Mouse (Mus musculus) limb, embryonic 14.5 days (tissue): ENCODE data around the gene Traf3ip3. TPM values are rescaled to one million over a fixed set of nuclear protein-coding genes. Genes with fewer than 3 reads are reported as not detected.

Source experiments
- ATAC-seq: fragments of 200-750 bp; cut with Nextera tagmentation; 2 replicates; pipeline ENCODE4 v1.8.0; 2017; ENCODE audit warnings: low read depth, moderate number of reproducible peaks, moderate TSS enrichment; ENCODE audit not compliant: low FRiP score
- DNase-seq: peaks from one replicate; pipeline ENCODE4 v3.0.0-alpha.2; 2015; ENCODE audit warnings: low spot score
- H3K27ac ChIP-seq: fragments of 300-500 bp; sonication (generic); replicated peaks from 2 replicates; pipeline ENCODE4 v1.5.1; 2014; ENCODE audit warnings: low read depth, mild to moderate bottlenecking, low read length, moderate library complexity, mixed read lengths
- H3K27me3 ChIP-seq: fragments of 300-500 bp; sonication (generic); 2 replicates; pipeline ENCODE4 v1.6.1; 2014; ENCODE audit warnings: low read length, mixed read lengths; ENCODE audit not compliant: control insufficient read depth, insufficient read depth
- H3K36me3 ChIP-seq: fragments of 300-500 bp; sonication (generic); 2 replicates; pipeline ENCODE4 v1.6.1; 2014; ENCODE audit warnings: mild to moderate bottlenecking, low read length, moderate library complexity, mixed read lengths; ENCODE audit not compliant: control insufficient read depth, insufficient read depth
- H3K4me1 ChIP-seq: fragments of 300-500 bp; sonication (generic); 2 replicates; pipeline ENCODE4 v1.6.1; 2014; ENCODE audit warnings: antibody characterized with exemption, low read length, mixed read lengths; ENCODE audit not compliant: control insufficient read depth, insufficient read depth
- H3K4me2 ChIP-seq: fragments of 300-500 bp; sonication (generic); replicated peaks from 2 replicates; pipeline ENCODE4 v1.6.1; 2014; ENCODE audit warnings: low read depth, mild to moderate bottlenecking, low read length, moderate library complexity; ENCODE audit not compliant: severe bottlenecking
- H3K4me3 ChIP-seq: fragments of 300-500 bp; sonication (generic); replicated peaks from 2 replicates; pipeline ENCODE4 v1.5.1; 2014; ENCODE audit warnings: low read length
- H3K9ac ChIP-seq: fragments of 300-500 bp; sonication (generic); 2 replicates; pipeline ENCODE4 v1.6.1; 2014; ENCODE audit warnings: mild to moderate bottlenecking, low read depth, low read length, moderate library complexity; ENCODE audit not compliant: severe bottlenecking
- H3K9me3 ChIP-seq: fragments of 300-500 bp; sonication (generic); 2 replicates; pipeline ENCODE4 v1.6.1; 2016; ENCODE audit warnings: low read length; ENCODE audit not compliant: control insufficient read depth
- POLR2A ChIP-seq: fragments of 200-500 bp; IDR thresholded peaks from 2 replicates; pipeline ENCODE4 v1.8.0; 2012; ENCODE audit warnings: inconsistent platforms, mild to moderate bottlenecking, moderate library complexity, borderline replicate concordance; ENCODE audit not compliant: insufficient read depth, insufficient read length; ENCODE audit errors: extremely low read depth
- WGBS: fragments of 180-500 bp; shearing (Covaris S2); extraction: QIAGEN DNeasy Blood & Tissue Kit; methylation state at CpG from one replicate; pipeline ENCODE4 v1.1.7; 2014; 5-methylcytosine and 5-hydroxymethylcytosine counted together
- polyA plus RNA-seq, 2 experiments: library from polyadenylated mRNA; depleted of rRNA in 1 of 2; stranded (reverse) in 1 of 2; unstranded in 1 of 2; fragments of >200 nt; fragmentation: Nextera tagmentation in 1 of 2; extraction: Ambion mirVana in 1 of 2; gene quantifications; 2 replicates each; pipeline versions ENCODE4 v1.2.1 to v1.2.3; 2012 to 2014

The Traf3ip3 gene
- polyA plus RNA-seq, 2 experiments = 18.8 to 22.6 TPM

GRCm38 (mm10) chr1:193174143-193174733 lies 27.3 kb downstream of the Traf3ip3 start:
- H3K36me3 ChIP-seq = no peaks in the 10 kb centered on the region
- H3K27me3 ChIP-seq = no peaks in the 10 kb centered on the region
- DNase-seq = no peak
- peak overlapping the region; percentile 83 for H3K9ac ChIP-seq
- 87% methylated on average over 13 of the region's 13 CpGs for WGBS
- TF ChIP-seq POLR2A = no peak
- H3K4me3 ChIP-seq = peak overlapping the region; percentile 69
- ATAC-seq = no peak
- peaks cover 13% of the 10 kb centered on the region for H3K4me1 ChIP-seq
- no peaks in the 10 kb centered on the region for H3K9me3 ChIP-seq
- peak overlapping the region; percentile 81; the same call in 1 of the 2 replicates for H3K27ac ChIP-seq
- peak overlapping the region; percentile 85 for H3K4me2 ChIP-seq

GRCm38 (mm10) chr1:193173810-193174129 lies 27.7 kb downstream of the Traf3ip3 start:
- peak overlapping the region; percentile 81 for H3K27ac ChIP-seq
- peak overlapping the region; percentile 69 for H3K4me3 ChIP-seq
- no peaks in the 10 kb centered on the region for H3K9me3 ChIP-seq
- 22% methylated on average over 9 of the region's 9 CpGs for WGBS
- peak overlapping the region; percentile 85 for H3K4me2 ChIP-seq
- no peaks in the 10 kb centered on the region for H3K27me3 ChIP-seq
- peak overlapping the region; percentile 83 for H3K9ac ChIP-seq
- no peak for DNase-seq
- peaks cover 13% of the 10 kb centered on the region for H3K4me1 ChIP-seq
- TF ChIP-seq POLR2A = no peak
- ATAC-seq = no peak
- H3K36me3 ChIP-seq = no peaks in the 10 kb centered on the region

GRCm38 (mm10) chr1:193172991-193173809 lies 28.3 kb downstream of the Traf3ip3 start:
- Histone ChIP-seq H3K9me3 (no peaks in the 10 kb centered on the region), H3K27me3 (no peaks in the 10 kb centered on the region), H3K4me3 (peak overlapping the region; percentile 69), H3K36me3 (no peaks in the 10 kb centered on the region), H3K9ac (peak overlapping the region; percentile 83), H3K4me2 (peak overlapping the region; percentile 85), H3K4me1 (peaks cover 13% of the 10 kb centered on the region), H3K27ac (peak overlapping the region; percentile 81)
- under 1% methylated on average over 48 of the region's 48 CpGs for WGBS
- ATAC-seq (peak; percentile 99), DNase-seq (peak; percentile 98)
- 0 out of 2 replicates have a peak, but pooled peaks have one; percentile 50 for TF ChIP-seq POLR2A

- 78% methylated on average over 2 of the region's 2 CpGs for WGBS
- Histone ChIP-seq H3K27me3 (no peaks in the 10 kb centered on the region), H3K9me3 (no peaks in the 10 kb centered on the region), H3K4me3 (no peak overlapping the region), H3K36me3 (no peaks in the 10 kb centered on the region), H3K9ac (no peak overlapping the region), H3K4me1 (peaks cover 13% of the 10 kb centered on the region), H3K27ac (no peak overlapping the region), H3K4me2 (no peak overlapping the region)
- TF ChIP-seq POLR2A = no peak
- DNase-seq = peak; percentile 61
- ATAC-seq = no peak
These were observed 31.6 kb downstream of the Traf3ip3 start for GRCm38 (mm10) chr1:193169856-193170255.

GRCm38 (mm10) chr1:193169228-193169627 lies 32.3 kb downstream of the Traf3ip3 start:
- H3K9ac ChIP-seq = no peak overlapping the region
- DNase-seq (no peak), ATAC-seq (no peak)
- 77% methylated on average over 7 of the region's 7 CpGs for WGBS
- no peaks in the 10 kb centered on the region for H3K36me3 ChIP-seq
- TF ChIP-seq POLR2A = no peak
- peaks cover 11% of the 10 kb centered on the region for H3K4me1 ChIP-seq
- no peak overlapping the region for H3K4me3 ChIP-seq
- H3K27me3 ChIP-seq = no peaks in the 10 kb centered on the region
- H3K9me3 ChIP-seq = no peaks in the 10 kb centered on the region
- 0 out of 2 replicates have a peak overlapping the region, but pooled peaks have one; percentile 5 for H3K27ac ChIP-seq
- no peak overlapping the region for H3K4me2 ChIP-seq
